Mouse (Mus musculus) monocyte, adult 2 months (primary cell): Measurements from ENCODE around the gene Kmt2b.

Experiments
- DNase-seq, 2 experiments: peaks; one replicate each; pipeline ENCODE4 v3.0.0; 2022; ENCODE audit warnings: low spot score in 2 of 2, low read depth in 1 of 2

Kmt2b gene

GRCm38 (mm10) chr7:30602583-30602982 is 14.1 kb upstream of the Kmt2b start:
- DNase-seq: no peak

GRCm38 (mm10) chr7:30600651-30601050 is 12.1 kb upstream of the Kmt2b start:
- DNase-seq: no peak

- DNase-seq: peak; percentile 21 to 26
These were observed 11.4 kb upstream of the Kmt2b start for GRCm38 (mm10) chr7:30599933-30600353.

GRCm38 (mm10) chr7:30598786-30599185 is 10.3 kb upstream of the Kmt2b start, which contains the start of gene Zbtb32:
Zbtb32 (minus strand) TSS chr7:30598909.
- DNase-seq: no peak

GRCm38 (mm10) chr7:30596811-30597210 is 8.3 kb upstream of the Kmt2b start:
- no peak for DNase-seq

GRCm38 (mm10) chr7:30596093-30596492 is 7.6 kb upstream of the Kmt2b start:
- DNase-seq: no peak

- no peak for DNase-seq
These were observed 6.0 kb upstream of the Kmt2b start for GRCm38 (mm10) chr7:30594510-30595024.

GRCm38 (mm10) chr7:30593579-30594509 is 5.3 kb upstream of the Kmt2b start:
- no peak for DNase-seq

- DNase-seq: no peak
These were observed 4.4 kb upstream of the Kmt2b start for GRCm38 (mm10) chr7:30592772-30593423.

GRCm38 (mm10) chr7:30591605-30591951 is 3.1 kb upstream of the Kmt2b start:
- DNase-seq: no peak

- no peak for DNase-seq
These were observed 2.5 kb upstream of the Kmt2b start for GRCm38 (mm10) chr7:30590927-30591604.

GRCm38 (mm10) chr7:30589435-30590301 is 1.1 kb upstream of the Kmt2b start:
- peak in 1 of 2 experiments; percentile 55 for DNase-seq

- peak in 1 of 2 experiments; percentile 34 for DNase-seq
These were observed 471 bp downstream of the Kmt2b start for GRCm38 (mm10) chr7:30587842-30588667.

GRCm38 (mm10) chr7:30586455-30587020 is 2.0 kb downstream of the Kmt2b start:
- DNase-seq: no peak

- no peak for DNase-seq
These were observed 3.4 kb downstream of the Kmt2b start for GRCm38 (mm10) chr7:30585170-30585569.

GRCm38 (mm10) chr7:30584339-30584738 is 4.2 kb downstream of the Kmt2b start:
- DNase-seq: no peak

GRCm38 (mm10) chr7:30581547-30581946 is 7.0 kb downstream of the Kmt2b start:
- no peak for DNase-seq

GRCm38 (mm10) chr7:30579950-30580349 is 8.6 kb downstream of the Kmt2b start:
- no peak for DNase-seq

GRCm38 (mm10) chr7:30572969-30573368 is 15.6 kb downstream of the Kmt2b start:
- DNase-seq: no peak
